Mouse (Mus musculus) lung, embryonic 14.5 days (tissue): ENCODE data around the gene Fgfr2. TPM values are rescaled to one million over a fixed set of nuclear protein-coding genes. Genes with fewer than 3 reads are reported as not detected.
"Not testable (repeated sequence)": the region's sequence is repeated elsewhere in the genome, so short reads cannot be mapped to it uniquely, and the experiment has no call there.

ENCODE experiments used
- ATAC-seq: fragments of 200-750 bp; cut with Nextera tagmentation; 2 replicates; pipeline ENCODE4 v1.8.0; 2017; ENCODE audit warnings: mild to moderate bottlenecking, moderate TSS enrichment, moderate library complexity; ENCODE audit not compliant: insufficient read depth
- DNase-seq: peaks from one replicate; pipeline ENCODE4 v3.0.0-alpha.2; 2015
- H3K27ac ChIP-seq: fragments of 300-500 bp; sonication (generic); 2 replicates; pipeline ENCODE4 v1.5.1; 2014; ENCODE audit warnings: low read depth, mild to moderate bottlenecking, moderate library complexity
- H3K27me3 ChIP-seq: fragments of 300-500 bp; sonication (generic); 2 replicates; pipeline ENCODE4 v1.6.1; 2014; ENCODE audit warnings: low read length, control low read depth; ENCODE audit not compliant: insufficient read depth
- H3K36me3 ChIP-seq: fragments of 300-500 bp; sonication (generic); 2 replicates; pipeline ENCODE4 v1.6.1; 2014; ENCODE audit warnings: control low read depth; ENCODE audit not compliant: insufficient read depth
- H3K4me1 ChIP-seq: fragments of 300-500 bp; sonication (generic); 2 replicates; pipeline ENCODE4 v1.6.1; 2014; ENCODE audit warnings: antibody characterized with exemption, control low read depth; ENCODE audit not compliant: insufficient read depth
- H3K4me2 ChIP-seq: fragments of 300-500 bp; sonication (generic); 2 replicates; pipeline ENCODE4 v1.6.1; 2014; ENCODE audit warnings: mild to moderate bottlenecking
- H3K4me3 ChIP-seq: fragments of 300-500 bp; sonication (generic); 2 replicates; pipeline ENCODE4 v1.5.1; 2014; ENCODE audit warnings: low read depth, low read length
- H3K9ac ChIP-seq: fragments of 300-500 bp; sonication (generic); 2 replicates; pipeline ENCODE4 v1.6.1; 2014
- H3K9me3 ChIP-seq: fragments of 300-500 bp; sonication (generic); 2 replicates; pipeline ENCODE4 v1.6.1; 2016; ENCODE audit warnings: low read depth, low read length, control low read depth
- CTCF ChIP-seq: IDR thresholded peaks from 2 replicates; pipeline ENCODE4 v1.5.1; 2016; ENCODE audit warnings: antibody characterized with exemption, low read depth
- WGBS: fragments of 180-500 bp; shearing (Covaris S2); extraction: QIAGEN DNeasy Blood & Tissue Kit; methylation state at CpG from one replicate; pipeline ENCODE4 v1.1.7; 2014; 5-methylcytosine and 5-hydroxymethylcytosine counted together
- polyA plus RNA-seq: library from polyadenylated mRNA; unstranded; fragments of >200 nt; fragmentation: Nextera tagmentation; extraction: Ambion mirVana; gene quantifications from 2 replicates; pipeline ENCODE4 v1.2.1, GENCODE M21; 2014

Fgfr2 gene
- polyA plus RNA-seq, 1 experiment from 2014 or later, result 179 TPM

- Histone ChIP-seq H3K4me2 (no peak overlapping the region), H3K9me3 (no peaks in the 10 kb centered on the region), H3K36me3 (no peaks in the 10 kb centered on the region), H3K27ac (no peak overlapping the region), H3K27me3 (no peaks in the 10 kb centered on the region), H3K9ac (no peak overlapping the region), H3K4me1 (no peaks in the 10 kb centered on the region), H3K4me3 (no peak overlapping the region)
- WGBS, result 61% methylated on average over 5 of the region's 5 CpGs
- no peak for TF ChIP-seq CTCF
- DNase-seq (no peak), ATAC-seq (no peak)
Observed at GRCm38 (mm10) chr7:130148906-130149305, 2974.2 kb downstream of the Fgfr2 start.

- DNase-seq (no peak), ATAC-seq (no peak)
- Histone ChIP-seq H3K36me3 (no peaks in the 10 kb centered on the region), H3K27me3 (no peaks in the 10 kb centered on the region), H3K9ac (no peak overlapping the region), H3K4me1 (peaks cover 7% of the 10 kb centered on the region; the same call in 1 of the 2 replicates), H3K4me3 (no peak overlapping the region), H3K27ac (no peak overlapping the region), H3K4me2 (no peak overlapping the region), H3K9me3 (no peaks in the 10 kb centered on the region)
- TF ChIP-seq CTCF, result no peak
- WGBS, result 80% methylated on average over 7 of the region's 7 CpGs
Observed at GRCm38 (mm10) chr7:130147230-130147629, 2975.9 kb downstream of the Fgfr2 start.

GRCm38 (mm10) chr7:130145211-130145610 is 2977.9 kb downstream of the Fgfr2 start:
- H3K27me3 ChIP-seq, result no peaks in the 10 kb centered on the region
- H3K4me3 ChIP-seq, result no peak overlapping the region
- H3K27ac ChIP-seq, result no peak overlapping the region
- no peak overlapping the region for H3K4me2 ChIP-seq
- no peak overlapping the region for H3K9ac ChIP-seq
- ATAC-seq (no peak), DNase-seq (no peak)
- no peaks in the 10 kb centered on the region for H3K36me3 ChIP-seq
- 80% methylated on average over 4 of the region's 4 CpGs for WGBS
- H3K9me3 ChIP-seq, result no peaks in the 10 kb centered on the region
- TF ChIP-seq CTCF, result no peak
- H3K4me1 ChIP-seq, result peaks cover 7% of the 10 kb centered on the region

- peaks cover 7% of the 10 kb centered on the region for H3K4me1 ChIP-seq
- H3K4me2 ChIP-seq, result no peak overlapping the region
- DNase-seq (peak; percentile 38), ATAC-seq (peak; percentile 39; the same call in 1 of the 2 replicates)
- H3K27ac ChIP-seq, result no peak overlapping the region
- H3K27me3 ChIP-seq, result no peaks in the 10 kb centered on the region
- no peak for TF ChIP-seq CTCF
- H3K9ac ChIP-seq, result no peak overlapping the region
- no peak overlapping the region for H3K4me3 ChIP-seq
- no peaks in the 10 kb centered on the region for H3K36me3 ChIP-seq
- 53% methylated on average over 7 of the region's 7 CpGs for WGBS
- no peaks in the 10 kb centered on the region for H3K9me3 ChIP-seq
Observed at GRCm38 (mm10) chr7:130143371-130143770, 2979.8 kb downstream of the Fgfr2 start.

- H3K9me3 ChIP-seq, result no peaks in the 10 kb centered on the region
- H3K9ac ChIP-seq, result no peak overlapping the region; the same call in 1 of the 2 replicates
- H3K4me2 ChIP-seq, result no peak overlapping the region
- TF ChIP-seq CTCF, result no peak
- H3K4me1 ChIP-seq, result peaks cover 7% of the 10 kb centered on the region
- no peak for DNase-seq
- ATAC-seq, result no peak
- H3K27me3 ChIP-seq, result no peaks in the 10 kb centered on the region
- H3K27ac ChIP-seq, result peak overlapping the region; percentile 67; the same call in 1 of the 2 replicates
- no peaks in the 10 kb centered on the region for H3K36me3 ChIP-seq
- no peak overlapping the region for H3K4me3 ChIP-seq
- WGBS, result 37% methylated on average over 3 of the region's 3 CpGs
Observed at GRCm38 (mm10) chr7:130141088-130141873, 2981.9 kb downstream of the Fgfr2 start.

GRCm38 (mm10) chr7:130134924-130135365 is 2988.2 kb downstream of the Fgfr2 start:
- TF ChIP-seq CTCF, result no peak
- WGBS, result 37% methylated on average over 3 of the region's 3 CpGs
- ATAC-seq, result peak; percentile 77

GRCm38 (mm10) chr7:130134428-130134827 is 2988.7 kb downstream of the Fgfr2 start:
- not testable (repeated sequence) for H3K9me3 ChIP-seq, H3K27me3 ChIP-seq, H3K9ac ChIP-seq, DNase-seq, H3K4me3 ChIP-seq, H3K36me3 ChIP-seq, H3K4me1 ChIP-seq, H3K4me2 ChIP-seq
- 0 out of 2 replicates have a peak overlapping the region, but pooled peaks have one; percentile 24 for H3K27ac ChIP-seq
- 0 out of 2 replicates have a peak, but pooled peaks have one; percentile 21 for ATAC-seq

More at GRCm38 (mm10) chr7:130134924-130135365, 2988.2 kb downstream of the Fgfr2 start:
- peak; percentile 49 for DNase-seq
- no peaks in the 10 kb centered on the region for H3K9me3 ChIP-seq
- H3K4me1 ChIP-seq, result no peaks in the 10 kb centered on the region
- H3K27me3 ChIP-seq, result no peaks in the 10 kb centered on the region
- H3K27ac ChIP-seq, result peak overlapping the region; percentile 54; the same call in 1 of the 2 replicates
- H3K4me3 ChIP-seq, result no peak overlapping the region
- no peaks in the 10 kb centered on the region for H3K36me3 ChIP-seq
- H3K4me2 ChIP-seq, result no peak overlapping the region
- H3K9ac ChIP-seq, result no peak overlapping the region
